Mouse (Mus musculus) thymus, postnatal 10 days (tissue): ENCODE measurements around the gene Marcksl1.
A peak's percentile ranks its signal among the peaks of the same experiment; 100 is the strongest.

Experiments
- DNase-seq, 2 experiments: peaks; one replicate each; pipeline ENCODE4 v3.0.0; 2021; ENCODE audit warnings: low spot score in 2 of 2

The Marcksl1 gene

DNA sequence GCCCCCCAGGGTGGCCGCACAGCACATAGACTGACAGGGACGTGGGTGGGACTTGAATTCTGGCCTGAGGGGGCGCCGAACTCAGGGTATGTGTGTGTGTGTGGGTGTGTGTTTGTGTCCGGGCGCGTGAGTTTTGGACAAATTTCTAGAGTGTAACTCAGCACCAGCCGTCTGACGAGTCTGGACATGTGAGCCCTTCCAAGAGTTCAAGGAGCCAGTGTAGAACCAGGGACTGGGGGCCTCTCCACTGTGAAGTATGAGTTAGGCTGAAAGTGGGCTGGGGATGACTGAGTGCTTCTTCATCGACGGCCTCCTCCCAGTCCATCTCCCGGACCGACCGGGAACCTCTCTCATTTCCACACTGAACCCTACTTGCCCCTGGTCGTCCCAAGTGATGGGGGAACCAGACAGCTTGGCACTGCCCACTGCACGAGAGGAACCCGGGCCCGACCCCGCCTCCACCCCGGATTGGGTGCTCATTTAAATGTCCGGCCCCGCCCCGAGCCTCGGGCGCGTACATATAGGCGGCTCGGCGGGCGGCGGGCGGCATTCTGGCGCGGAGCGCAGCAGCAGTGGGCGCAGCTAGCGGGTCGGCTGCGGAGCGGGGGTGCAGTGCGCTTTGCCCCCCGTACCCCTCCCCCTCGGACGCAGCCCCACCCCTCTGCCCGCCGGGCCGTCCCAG lies at the start of gene Marcksl1:
Gene Marcksl1 (plus strand): TSS at position 496 of the 682 bp plus-strand sequence.
- peak; percentile 91 to 95 for DNase-seq

GRCm38 (mm10) chr4:129464286-129464815 lies 49.0 kb upstream of the Marcksl1 start:
- no peak for DNase-seq

DNA sequence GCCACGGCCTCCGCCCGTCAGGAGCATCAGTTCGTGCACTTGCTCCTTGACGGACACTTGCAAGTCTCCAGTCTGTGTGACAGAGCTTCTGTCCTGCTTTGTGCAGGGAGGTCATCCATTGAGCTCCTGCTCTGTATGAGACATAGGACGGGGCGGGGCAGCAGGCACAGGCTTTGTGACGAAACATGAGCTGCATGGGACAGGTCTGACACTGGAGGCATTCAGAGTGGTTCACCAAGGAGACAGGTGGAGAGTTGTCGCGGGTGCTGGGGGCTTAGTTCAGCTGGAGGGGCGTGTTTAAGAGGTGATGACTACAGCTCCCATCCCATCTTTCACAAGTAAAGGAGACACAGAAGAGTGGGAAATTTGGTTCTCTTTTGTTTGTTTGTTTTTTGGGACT lies 37.3 kb upstream of the Marcksl1 start:
- no peak for DNase-seq

DNA sequence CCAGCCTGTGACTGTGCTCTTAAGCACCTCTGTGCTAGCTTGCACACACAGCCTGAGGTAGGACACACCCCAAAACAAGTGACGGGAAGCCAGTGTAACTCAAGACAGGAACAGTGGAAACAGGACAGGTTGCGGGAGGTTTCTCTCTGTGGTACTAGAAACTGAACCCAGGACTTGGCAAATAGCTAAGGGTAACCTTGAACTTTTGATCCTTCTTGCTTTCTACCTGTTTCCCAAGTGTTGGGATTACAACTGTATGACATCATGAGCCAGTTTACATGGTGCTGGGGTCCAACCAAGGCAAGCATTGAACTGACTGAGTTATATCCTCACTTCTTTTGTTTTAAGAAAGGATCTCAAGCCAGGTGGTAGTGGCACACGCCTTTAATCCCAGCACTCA lies 33.5 kb upstream of the Marcksl1 start:
- DNase-seq = no peak

DNA sequence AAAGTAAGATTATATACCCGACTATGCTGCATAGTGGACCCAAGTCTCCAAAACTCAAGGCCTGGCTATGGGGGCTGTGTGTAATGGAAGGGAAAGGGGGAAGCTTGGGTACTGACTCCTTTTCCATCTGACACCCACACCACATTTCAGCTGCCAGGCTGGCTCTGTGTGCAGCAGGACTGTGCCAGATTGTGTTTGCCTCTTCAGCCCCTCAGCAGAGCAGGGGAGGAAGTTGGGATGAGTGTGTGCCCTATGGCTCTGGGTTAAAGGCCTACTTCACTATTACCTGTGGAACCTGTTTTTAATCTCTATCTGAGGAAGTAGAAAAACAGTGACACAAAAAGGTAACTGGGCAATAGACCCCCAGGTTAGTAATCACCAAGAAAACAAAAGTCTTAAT lies 32.3 kb upstream of the Marcksl1 start:
- no peak for DNase-seq

DNA sequence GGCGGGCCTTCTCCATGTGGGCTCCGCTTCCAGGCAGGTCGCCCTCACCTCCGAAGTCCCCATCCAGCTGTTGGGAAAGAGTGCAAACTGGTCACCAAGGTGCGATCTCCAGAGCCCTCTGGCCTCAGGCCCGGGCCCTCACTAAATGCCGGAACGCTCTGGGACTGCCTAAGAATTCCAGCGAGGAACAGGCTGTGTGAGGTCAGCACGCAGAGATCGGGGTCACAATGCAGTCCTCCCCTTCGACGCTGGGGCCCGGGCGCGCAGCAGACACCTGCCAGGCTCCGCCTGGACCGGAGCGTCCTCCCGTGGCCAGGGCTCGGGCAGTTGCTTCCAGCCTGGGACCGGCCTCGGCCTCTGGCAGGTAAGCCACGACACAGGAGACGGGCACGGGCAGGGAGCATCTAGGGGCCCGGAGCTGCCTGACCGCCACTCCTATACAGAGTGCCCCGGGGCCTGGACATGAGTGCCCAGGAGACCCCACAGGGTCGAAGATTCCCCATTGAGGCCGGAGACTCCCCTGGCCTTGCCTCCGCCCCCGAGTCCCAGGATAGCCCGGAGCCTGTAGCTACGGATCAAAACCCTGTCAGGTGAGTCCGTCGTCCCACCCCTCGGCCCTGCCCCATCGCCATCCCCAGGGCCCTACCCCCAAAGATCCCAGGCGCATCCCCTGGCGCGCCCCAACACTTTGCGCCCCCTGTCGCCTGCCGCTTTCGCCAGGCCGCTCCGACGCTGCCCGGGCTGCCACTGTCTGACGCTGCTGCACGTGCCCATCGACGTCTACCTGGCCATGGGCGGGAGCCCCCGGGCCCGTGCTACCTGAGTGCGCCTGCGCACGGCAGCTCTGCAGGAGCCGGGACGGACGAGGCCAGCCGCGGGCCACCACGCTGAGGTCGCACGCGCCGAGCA lies 22.2 kb upstream of the Marcksl1 start, which contains the start of the genes Tssk3 and Fam229a:
Gene Tssk3 (minus strand): TSS at position 51 of the 909 bp plus-strand sequence.
Gene Fam229a (plus strand): TSS at position 219 of the 909 bp plus-strand sequence.
- peak in 1 of 2 experiments; percentile 27 for DNase-seq

- no peak for DNase-seq
Measured at GRCm38 (mm10) chr4:129494681-129495080, 18.7 kb upstream of the Marcksl1 start.

- DNase-seq = no peak
Measured at GRCm38 (mm10) chr4:129495672-129496562, 17.5 kb upstream of the Marcksl1 start.

- DNase-seq = no peak
Measured at GRCm38 (mm10) chr4:129496631-129497030, 16.8 kb upstream of the Marcksl1 start.

GRCm38 (mm10) chr4:129498941-129499340 lies 14.4 kb upstream of the Marcksl1 start:
- DNase-seq = no peak

GRCm38 (mm10) chr4:129500017-129500416 lies 13.4 kb upstream of the Marcksl1 start:
- DNase-seq = no peak

- DNase-seq = peak; percentile 58 to 64
Measured at GRCm38 (mm10) chr4:129500607-129501566, 12.5 kb upstream of the Marcksl1 start.

GRCm38 (mm10) chr4:129502327-129502888 lies 11.0 kb upstream of the Marcksl1 start:
- DNase-seq = no peak

- DNase-seq = no peak
Measured at GRCm38 (mm10) chr4:129502901-129503444, 10.4 kb upstream of the Marcksl1 start.

GRCm38 (mm10) chr4:129505511-129505910 lies 7.9 kb upstream of the Marcksl1 start:
- DNase-seq = no peak

GRCm38 (mm10) chr4:129507434-129508236 lies 5.7 kb upstream of the Marcksl1 start:
- no peak for DNase-seq

DNA sequence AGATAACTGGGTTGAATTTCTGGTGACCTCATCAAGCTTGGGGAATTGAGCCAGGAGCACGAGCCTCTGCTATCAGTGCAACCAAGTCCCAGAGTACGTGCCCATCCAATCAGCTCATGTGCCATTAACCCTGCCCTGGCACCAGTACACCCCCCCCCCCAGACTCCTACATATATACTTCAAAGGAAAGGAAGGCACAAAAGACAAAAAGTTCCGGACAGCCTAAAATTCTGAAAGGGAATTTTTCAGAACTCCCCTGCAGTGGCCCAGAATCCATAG lies 5.2 kb upstream of the Marcksl1 start:
- DNase-seq = no peak

GRCm38 (mm10) chr4:129508834-129509600 lies 4.4 kb upstream of the Marcksl1 start:
- DNase-seq = no peak
